ENCODE assay signal across 8 mouse cellular contexts in the genomic region with DNA sequence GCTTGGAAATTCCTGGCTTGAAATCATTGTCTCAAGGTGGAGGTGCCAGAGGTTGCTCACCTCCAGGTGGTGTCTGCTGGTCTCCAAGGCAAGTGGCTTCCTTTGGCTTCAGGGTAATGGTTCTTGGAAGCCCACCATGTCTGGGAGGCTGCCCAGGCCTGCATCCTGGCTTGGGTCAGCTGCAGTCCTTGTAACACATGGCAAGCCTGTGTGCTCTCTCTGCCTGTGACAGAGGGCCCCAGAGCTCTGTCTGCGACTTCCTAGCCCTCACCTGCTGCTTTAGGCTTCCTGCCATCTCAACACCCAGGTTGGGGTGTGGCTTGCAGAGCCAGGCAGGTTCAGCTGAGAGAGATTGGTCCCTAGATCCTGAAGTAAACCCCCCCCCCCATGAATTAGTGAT. TPM values are rescaled to one million over a fixed set of nuclear protein-coding genes. Genes with fewer than 3 reads are reported as not detected.
DNase-seq lines count a peak whose midpoint lies in the region; ATAC-seq and TF ChIP-seq lines count a peak whose summit lies in the region.

No protein-coding gene starts in this region.

- no peak for TF ChIP-seq CTCF in E14TG2a.4 (conservative IDR thresholded peaks at IDR 0.05; ENCODE audit: low read length)
- TF ChIP-seq CTCF in liver, embryonic 14.5 days (IDR thresholded peaks at IDR 0.05; ENCODE audit: low read depth), result no peak

- peak; percentile 96 for DNase-seq in heart, adult 11 months
- no peak for DNase-seq in heart, adult 8-10 months (ENCODE audit: low spot score)
- no peak for DNase-seq in liver, embryonic 14.5 days (ENCODE audit: low read depth in 3 of 3, low spot score in 3 of 3)
- DNase-seq in right cerebral cortex, postnatal 4 days, result no peak
- DNase-seq in layer of hippocampus, adult 9-10 months (ENCODE audit: low spot score), result no peak
- no peak for DNase-seq in left cerebral cortex, adult 11 months (ENCODE audit: low spot score)

- H3K9me3 ChIP-seq in E14TG2a.4 (ENCODE audit: low read length), result no peaks in the 10 kb centered on the region
- no peaks in the 10 kb centered on the region for H3K9me3 ChIP-seq in forebrain, embryonic 13.5 days (replicated peaks)
- no peaks in the 10 kb centered on the region for H3K9me3 ChIP-seq in liver, embryonic 14.5 days (ENCODE audit: control insufficient read depth, low read length)

- peaks cover 62% of the 10 kb centered on the region for H3K36me3 ChIP-seq in E14TG2a.4 (ENCODE audit: insufficient read depth, low read length)
- peaks cover 50% of the 10 kb centered on the region for H3K36me3 ChIP-seq in forebrain, embryonic 13.5 days (ENCODE audit: poor library complexity, severe bottlenecking)
- H3K36me3 ChIP-seq in liver, embryonic 14.5 days (replicated peaks; ENCODE audit: control insufficient read depth, insufficient read depth, low read depth), result peaks cover 50% of the 10 kb centered on the region

- peak overlapping the region; percentile 100 for H3K4me3 ChIP-seq in E14TG2a.4 (replicated peaks; ENCODE audit: low read length)
- H3K4me3 ChIP-seq in forebrain, embryonic 13.5 days, result peak overlapping the region; percentile 77
- peak overlapping the region; percentile 85 to 97 for H3K4me3 ChIP-seq in liver, embryonic 14.5 days (ENCODE audit: insufficient read depth in 1 of 2, low read depth in 2 of 2, low read length in 2 of 2)

- H3K4me2 ChIP-seq in forebrain, embryonic 13.5 days, result peak overlapping the region; percentile 99
- peak overlapping the region; percentile 81 for H3K4me2 ChIP-seq in liver, embryonic 14.5 days (ENCODE audit: low read depth)

- peak overlapping the region; percentile 90 for H3K9ac ChIP-seq in forebrain, embryonic 13.5 days
- H3K9ac ChIP-seq in liver, embryonic 14.5 days (replicated peaks), result peak overlapping the region; percentile 99

- peaks cover 72% of the 10 kb centered on the region for H3K4me1 ChIP-seq in E14TG2a.4 (replicated peaks; ENCODE audit: low read depth, low read length)
- peaks cover 50% of the 10 kb centered on the region for H3K4me1 ChIP-seq in forebrain, embryonic 13.5 days
- H3K4me1 ChIP-seq in liver, embryonic 14.5 days (replicated peaks; ENCODE audit: control insufficient read depth in 2 of 2, insufficient read depth in 2 of 2, low read length in 1 of 2), result peaks cover 19 to 31% of the 10 kb centered on the region in 2 experiments

- TF ChIP-seq EP300 in liver, embryonic 14.5 days (IDR thresholded peaks at IDR 0.05; ENCODE audit: low read depth), result no peak

- no peaks in the 10 kb centered on the region for H3K27me3 ChIP-seq in E14TG2a.4 (ENCODE audit: insufficient read depth, low read length)
- H3K27me3 ChIP-seq in forebrain, embryonic 13.5 days, result no peaks in the 10 kb centered on the region
- no peaks in the 10 kb centered on the region for H3K27me3 ChIP-seq in liver, embryonic 14.5 days (ENCODE audit: control insufficient read depth, insufficient read depth, low read length)

- no peak for ATAC-seq in forebrain, embryonic 13.5 days
- ATAC-seq in liver, embryonic 14.5 days (ENCODE audit: insufficient read depth), result no peak

- H3K27ac ChIP-seq in forebrain, embryonic 13.5 days, result peak overlapping the region; percentile 68
- peak overlapping the region; percentile 69 for H3K27ac ChIP-seq in liver, embryonic 14.5 days

- 80% methylated on average over 1 of the region's 1 CpGs for whole genome bisulfite sequencing in forebrain, embryonic 13.5 days
- WGBS in liver, embryonic 14.5 days (ENCODE audit: insufficient replicate concordance), result 24% methylated on average over 1 of the region's 1 CpGs

RNA-seq across cellular contexts. Expression of a gene that starts 2.1 kb away (rescaled TPM):
- total RNA-seq in heart, adult 8-10 months (2022), result 100 to 1,000 TPM; 148 to 176 (median 153) TPM
- polyA plus RNA-seq in forebrain, embryonic 13.5 days (2015; fragmentation: Nextera tagmentation; extraction: Ambion mirVana), result 20.7 and 21.6 TPM in 2 replicates
- 80.5 and 88.8 TPM in 2 replicates for polyA plus RNA-seq in liver, embryonic 14.5 days (2012; rRNA removed)
- 17.4 and 18.9 TPM in 2 replicates for polyA plus RNA-seq in liver, embryonic 14.5 days (2014; fragmentation: Nextera tagmentation; extraction: Ambion mirVana)

RNA-seq across cellular contexts. Expression of a gene that starts 12.4 kb away (rescaled TPM):
- total RNA-seq in heart, adult 8-10 months (2022), result 10 to 100 TPM in 3 of 4 experiments, 1 to 10 TPM in 1; 9.5 to 12.0 (median 11.1) TPM
- 11.6 and 13.6 TPM in 2 replicates for polyA plus RNA-seq in forebrain, embryonic 13.5 days (2015; fragmentation: Nextera tagmentation; extraction: Ambion mirVana)
- polyA plus RNA-seq in liver, embryonic 14.5 days (2012; rRNA removed), result 10.0 and 10.1 TPM in 2 replicates
- 6.6 and 7.6 TPM in 2 replicates for polyA plus RNA-seq in liver, embryonic 14.5 days (2014; fragmentation: Nextera tagmentation; extraction: Ambion mirVana)

RNA-seq across cellular contexts. Expression of a gene that starts 20.7 kb away (rescaled TPM):
- total RNA-seq in heart, adult 8-10 months (2022), result 1,000 to 10,000 TPM; 1,050 to 1,135 (median 1,101) TPM
- 454 and 459 TPM in 2 replicates for polyA plus RNA-seq in forebrain, embryonic 13.5 days (2015; fragmentation: Nextera tagmentation; extraction: Ambion mirVana)
- 196 and 211 TPM in 2 replicates for polyA plus RNA-seq in liver, embryonic 14.5 days (2012; rRNA removed)
- polyA plus RNA-seq in liver, embryonic 14.5 days (2014; fragmentation: Nextera tagmentation; extraction: Ambion mirVana), result 249 and 270 TPM in 2 replicates

RNA-seq across cellular contexts. Expression of a gene that starts 22.9 kb away (rescaled TPM):
- 1 to 10 TPM; 3.8 to 6.1 (median 4.6) TPM for total RNA-seq in heart, adult 8-10 months (2022)
- 21.2 and 26.8 TPM in 2 replicates for polyA plus RNA-seq in forebrain, embryonic 13.5 days (2015; fragmentation: Nextera tagmentation; extraction: Ambion mirVana)
- polyA plus RNA-seq in liver, embryonic 14.5 days (2012; rRNA removed), result 1.8 and 2.2 TPM in 2 replicates
- 0.42 and 1.1 TPM in 2 replicates for polyA plus RNA-seq in liver, embryonic 14.5 days (2014; fragmentation: Nextera tagmentation; extraction: Ambion mirVana)

RNA-seq across cellular contexts. Expression of a gene that starts 30.3 kb away (rescaled TPM):
- total RNA-seq in heart, adult 8-10 months (2022), result 100 to 1,000 TPM in 1 of 4 experiments, 10 to 100 TPM in 3; 83.9 to 111 (median 91.0) TPM
- polyA plus RNA-seq in forebrain, embryonic 13.5 days (2015; fragmentation: Nextera tagmentation; extraction: Ambion mirVana), result 35.1 and 37.9 TPM in 2 replicates
- polyA plus RNA-seq in liver, embryonic 14.5 days (2012; rRNA removed), result 9.1 and 10.3 TPM in 2 replicates
- 5.1 and 5.7 TPM in 2 replicates for polyA plus RNA-seq in liver, embryonic 14.5 days (2014; fragmentation: Nextera tagmentation; extraction: Ambion mirVana)
